In genomic region chr12:91012184-91012583, GRCm38 (mm10) we compare ENCODE assay signal across 22 mouse cellular contexts.
"Had no signal": no experiment of that assay in that cellular context is flagged by ENCODE, and none has a peak within 500 bp of the region (broad histone marks: within the 10 kb centered on the region; RNA-seq: fewer than 3 reads in every experiment).

No protein-coding gene starts in this region.

- ATAC-seq: liver, embryonic 12.5 days; midbrain, embryonic 16.5 days had no signal

- H3K36me3 ChIP-seq: kidney, embryonic 15.5 days; limb, embryonic 10.5 days; limb, embryonic 13.5 days; liver, embryonic 12.5 days; liver, embryonic 15.5 days; lung, embryonic 15.5 days; neural tube, embryonic 13.5 days; stomach, embryonic 15.5 days had no signal

- H3K9me3 ChIP-seq: kidney, embryonic 15.5 days; limb, embryonic 10.5 days; limb, embryonic 13.5 days; liver, embryonic 12.5 days; liver, embryonic 15.5 days; lung, embryonic 15.5 days; neural tube, embryonic 13.5 days; stomach, embryonic 15.5 days had no signal

- DNase-seq: kidney, adult 8-10 months; kidney, postnatal 10 days; kidney, postnatal 36 days; liver; lung, adult 18-20 months; lung, postnatal 10 days; lung, postnatal 36 days; retina, postnatal 1 day; right cerebral cortex, postnatal 25 days; spleen, adult 18-20 months; thymus, postnatal 25 days had no signal

- H3K27ac ChIP-seq: kidney, embryonic 15.5 days; limb, embryonic 10.5 days; limb, embryonic 13.5 days; liver, embryonic 12.5 days; liver, embryonic 15.5 days; lung, embryonic 15.5 days; neural tube, embryonic 13.5 days; stomach, embryonic 15.5 days had no signal

- H3K9ac ChIP-seq: kidney, embryonic 15.5 days; limb, embryonic 13.5 days; liver, embryonic 12.5 days; liver, embryonic 15.5 days; lung, embryonic 15.5 days; neural tube, embryonic 13.5 days; stomach, embryonic 15.5 days had no signal

- H3K27me3 ChIP-seq: kidney, embryonic 15.5 days; limb, embryonic 13.5 days; liver, embryonic 12.5 days; liver, embryonic 15.5 days; lung, embryonic 15.5 days; neural tube, embryonic 13.5 days; stomach, embryonic 15.5 days had no signal

- H3K4me1 ChIP-seq: kidney, embryonic 15.5 days; limb, embryonic 10.5 days; liver, embryonic 12.5 days; liver, embryonic 15.5 days; lung, embryonic 15.5 days; stomach, embryonic 15.5 days had no signal

- H3K4me2 ChIP-seq: kidney, embryonic 15.5 days; limb, embryonic 13.5 days; liver, embryonic 12.5 days; liver, embryonic 15.5 days; lung, embryonic 15.5 days; midbrain, embryonic 11.5 days; neural tube, embryonic 13.5 days; stomach, embryonic 15.5 days had no signal

- H3K4me3 ChIP-seq: kidney, embryonic 15.5 days; limb, embryonic 10.5 days; limb, embryonic 13.5 days; liver, embryonic 12.5 days; liver, embryonic 15.5 days; lung, embryonic 15.5 days; myocyte; neural tube, embryonic 13.5 days; stomach, embryonic 15.5 days had no signal
